Mouse (Mus musculus): ENCODE data around the gene Comt.

- TF ChIP-seq MAX (IDR thresholded peaks at IDR 0.05) (no peak), CTCF (IDR thresholded peaks at IDR 0.05; ENCODE audit: control insufficient read depth, insufficient read depth, insufficient read length) (no peak), CEBPB (IDR thresholded peaks at IDR 0.05; ENCODE audit: low read depth) (no peak), MYOD1 (IDR thresholded peaks at IDR 0.05; ENCODE audit: control insufficient read depth, insufficient read length, low read depth) (no peak), USF1 (IDR thresholded peaks at IDR 0.05; ENCODE audit: low read depth) (no peak), MYOG (IDR thresholded peaks at IDR 0.05; ENCODE audit: control insufficient read depth, extremely low read depth, insufficient read length) (no peak), FOSL1 (IDR thresholded peaks at IDR 0.05; ENCODE audit: insufficient read depth, low read length, poor library complexity, severe bottlenecking) (no peak)
Measured at GRCm38 (mm10) chr16:18430641-18431212, 4.1 kb upstream of the Comt start.

All from C2C12 (cell line).